Mouse (Mus musculus) midbrain, embryonic 16.5 days (tissue): ENCODE measurements around the gene Meaf6. TPM values are rescaled to one million over a fixed set of nuclear protein-coding genes. Genes with fewer than 3 reads are reported as not detected.

Experiments
- ATAC-seq: fragments of 200-750 bp; cut with Nextera tagmentation; 2 replicates; pipeline ENCODE4 v1.8.0; 2017; ENCODE audit warnings: moderate TSS enrichment
- H3K27ac ChIP-seq: fragments of 300-500 bp; sonication (generic); 2 replicates; pipeline ENCODE4 v1.5.1; 2014; ENCODE audit warnings: mild to moderate bottlenecking, low read length, mixed read lengths
- H3K27me3 ChIP-seq: fragments of 300-500 bp; sonication (generic); 2 replicates; pipeline ENCODE4 v1.6.1; 2014; ENCODE audit warnings: low read depth, low read length, mixed read lengths; ENCODE audit not compliant: control insufficient read depth, insufficient read depth
- H3K36me3 ChIP-seq: fragments of 300-500 bp; sonication (generic); 2 replicates; pipeline ENCODE4 v1.6.1; 2014; ENCODE audit warnings: mild to moderate bottlenecking, low read length, moderate library complexity, mixed read lengths; ENCODE audit not compliant: control insufficient read depth, insufficient read depth
- H3K4me1 ChIP-seq: fragments of 300-500 bp; sonication (generic); 2 replicates; pipeline ENCODE4 v1.6.1; 2014; ENCODE audit warnings: mild to moderate bottlenecking, low read length, mixed read lengths; ENCODE audit not compliant: control insufficient read depth, insufficient read depth
- H3K4me2 ChIP-seq: fragments of 300-500 bp; sonication (generic); 2 replicates; pipeline ENCODE4 v1.6.1; 2014; ENCODE audit warnings: mild to moderate bottlenecking, low read length, mixed read lengths
- H3K4me3 ChIP-seq: fragments of 300-500 bp; sonication (generic); 2 replicates; pipeline ENCODE4 v1.5.1; 2014; ENCODE audit warnings: low read depth, mild to moderate bottlenecking, low read length, moderate library complexity, mixed read lengths
- H3K9ac ChIP-seq: fragments of 300-500 bp; sonication (generic); 2 replicates; pipeline ENCODE4 v1.6.1; 2014; ENCODE audit warnings: low read depth, low read length, mixed read lengths
- H3K9me3 ChIP-seq: fragments of 300-500 bp; sonication (generic); replicated peaks from 2 replicates; pipeline ENCODE4 v1.6.1; 2014; ENCODE audit warnings: mild to moderate bottlenecking, low read length, mixed read lengths; ENCODE audit not compliant: control insufficient read depth, poor library complexity, severe bottlenecking
- WGBS: fragments of 180-500 bp; shearing (Covaris S2); extraction: QIAGEN DNeasy Blood & Tissue Kit; methylation state at CpG from one replicate; pipeline ENCODE4 v1.1.7; 2014; 5-methylcytosine and 5-hydroxymethylcytosine counted together
- polyA plus RNA-seq: library from polyadenylated mRNA; unstranded; fragments of >200 nt; fragmentation: Nextera tagmentation; extraction: Ambion mirVana; gene quantifications from 2 replicates; pipeline ENCODE4 v1.2.1, GENCODE M21; 2015

Gene Meaf6
- polyA plus RNA-seq, 1 experiment from 2014 or later: 181 TPM

DNA sequence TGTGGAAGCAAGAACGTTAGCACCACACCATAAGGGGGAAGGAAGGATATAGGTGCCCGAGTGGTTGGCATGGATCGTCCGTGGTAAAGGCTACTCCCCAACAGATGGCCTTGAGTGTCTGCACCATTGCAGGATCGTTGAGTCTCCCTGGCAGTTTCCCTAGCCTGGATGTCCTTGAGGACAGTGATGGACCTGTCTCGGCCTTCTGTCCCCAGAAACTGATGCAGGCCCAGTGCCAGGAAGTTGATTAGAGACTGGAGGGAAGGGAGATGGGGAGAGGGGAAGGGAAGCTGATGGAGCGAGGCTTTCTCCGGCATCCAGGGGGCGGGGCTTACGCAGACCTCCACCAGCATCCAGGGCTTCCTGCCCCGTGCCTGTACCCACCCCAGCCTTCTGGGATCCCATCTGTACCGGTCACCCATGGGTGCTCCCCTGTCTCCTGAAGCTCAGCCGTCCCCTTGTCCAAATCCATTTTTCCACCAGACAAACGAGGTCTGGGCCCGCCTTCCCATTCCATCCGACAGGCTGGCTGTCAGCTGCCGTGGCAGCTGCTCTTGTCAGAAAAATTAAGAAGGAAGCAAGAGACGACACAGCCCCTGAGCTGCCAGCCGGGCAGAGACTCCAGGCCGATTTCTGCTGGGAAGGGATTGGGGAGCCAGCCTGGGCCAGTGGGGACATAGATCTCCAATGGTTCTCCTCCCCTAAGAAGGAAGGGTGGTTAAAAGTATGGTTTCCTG, 73.8 kb downstream of the Meaf6 start:
- H3K4me1 ChIP-seq: peaks cover 8% of the 10 kb centered on the region; the same call in 1 of the 2 replicates
- no peak for ATAC-seq
- H3K9ac ChIP-seq: no peak overlapping the region
- no peaks in the 10 kb centered on the region for H3K27me3 ChIP-seq
- H3K9me3 ChIP-seq: no peaks in the 10 kb centered on the region
- H3K27ac ChIP-seq: no peak overlapping the region
- 53% methylated on average over 16 of the region's 20 CpGs for WGBS
- no peak overlapping the region for H3K4me2 ChIP-seq
- H3K36me3 ChIP-seq: no peaks in the 10 kb centered on the region
- H3K4me3 ChIP-seq: no peak overlapping the region

- peak; percentile 89 for ATAC-seq
- H3K4me1 ChIP-seq: peaks cover 8% of the 10 kb centered on the region; the same call in 1 of the 2 replicates
- no peaks in the 10 kb centered on the region for H3K9me3 ChIP-seq
- 6% methylated on average over 19 of the region's 19 CpGs for WGBS
- H3K4me2 ChIP-seq: peak overlapping the region; percentile 45
- no peak overlapping the region for H3K27ac ChIP-seq
- no peaks in the 10 kb centered on the region for H3K27me3 ChIP-seq
- 0 out of 2 replicates have a peak overlapping the region, but pooled peaks have one; percentile 23 for H3K9ac ChIP-seq
- peak overlapping the region; percentile 5; the same call in 1 of the 2 replicates for H3K4me3 ChIP-seq
- no peaks in the 10 kb centered on the region for H3K36me3 ChIP-seq
Observed at GRCm38 (mm10) chr4:125160320-125160950, 75.5 kb downstream of the Meaf6 start.

DNA sequence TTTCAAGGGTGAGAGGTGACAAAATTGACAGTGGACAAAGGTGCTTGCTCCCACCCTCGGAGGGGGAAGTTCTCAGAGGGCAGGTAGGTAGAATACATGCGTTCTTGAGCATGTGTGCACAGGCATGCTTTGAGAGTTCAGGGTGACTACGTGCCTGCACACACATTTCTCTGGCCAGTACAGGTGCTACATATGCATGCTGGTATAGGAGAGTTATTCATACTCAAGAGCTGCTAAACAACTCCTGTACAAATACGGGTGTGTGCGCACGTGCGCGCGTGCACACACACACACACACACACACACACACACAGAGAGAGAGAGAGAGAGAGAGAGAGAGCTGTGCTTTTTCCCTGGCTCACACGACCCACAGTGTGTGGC, 76.0 kb downstream of the Meaf6 start:
- Histone ChIP-seq H3K27me3 (no peaks in the 10 kb centered on the region), H3K4me3 (no peak overlapping the region), H3K9ac (no peak overlapping the region), H3K4me2 (no peak overlapping the region; the same call in 1 of the 2 replicates), H3K36me3 (no peaks in the 10 kb centered on the region), H3K27ac (no peak overlapping the region), H3K4me1 (peaks cover 8% of the 10 kb centered on the region; the same call in 1 of the 2 replicates), H3K9me3 (no peaks in the 10 kb centered on the region)
- 65% methylated on average over 10 of the region's 10 CpGs for WGBS
- no peak for ATAC-seq

DNA sequence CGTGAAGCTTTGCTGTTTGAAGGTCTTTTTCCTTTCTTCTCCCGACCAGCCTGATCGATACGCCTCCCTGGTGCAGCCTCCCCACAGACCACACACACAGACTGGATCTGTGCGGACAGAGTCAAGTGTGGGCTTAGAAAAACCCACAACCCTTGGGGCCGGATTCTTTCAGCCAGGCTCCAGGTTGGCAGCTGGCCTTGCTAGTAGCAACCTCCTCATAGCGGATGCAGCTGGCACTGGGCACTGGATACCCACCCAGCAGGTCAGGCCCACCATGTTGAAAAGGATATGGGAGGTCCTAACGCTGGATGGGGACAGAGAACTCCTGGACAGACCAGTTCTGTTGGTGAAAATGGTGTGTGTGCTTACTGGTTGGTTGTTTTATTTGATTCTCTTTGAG, 76.5 kb downstream of the Meaf6 start:
- ATAC-seq: no peak

DNA sequence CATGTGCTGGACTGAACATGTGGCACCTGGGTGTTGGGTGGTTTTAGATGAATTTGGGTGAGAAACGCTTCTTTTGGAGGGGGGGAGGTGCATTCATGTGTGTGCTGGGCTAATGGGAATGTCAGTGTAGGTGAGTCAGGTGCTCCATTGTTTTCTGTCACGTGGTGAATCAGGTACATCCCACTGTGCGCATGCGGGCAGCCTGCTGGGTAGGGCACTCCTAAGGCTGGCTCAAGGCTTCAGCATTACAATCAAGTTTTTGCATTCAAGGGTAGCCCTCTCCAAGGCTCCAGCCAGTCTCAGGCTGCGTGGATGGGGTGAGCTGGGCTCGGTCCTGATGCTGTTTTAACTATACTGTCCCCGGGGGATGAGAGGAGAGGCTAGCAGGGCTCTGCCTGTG, 77.8 kb downstream of the Meaf6 start:
- no peak for ATAC-seq
- H3K27ac ChIP-seq: no peak overlapping the region
- WGBS: 54% methylated on average over 7 of the region's 7 CpGs

More for the DNA sequence above, 76.5 kb downstream of the Meaf6 start:
- H3K27me3 ChIP-seq: no peaks in the 10 kb centered on the region
- H3K4me3 ChIP-seq: no peak overlapping the region
- H3K4me1 ChIP-seq: peaks cover 8% of the 10 kb centered on the region; the same call in 1 of the 2 replicates
- no peak overlapping the region for H3K9ac ChIP-seq
- no peak overlapping the region for H3K4me2 ChIP-seq
- H3K9me3 ChIP-seq: no peaks in the 10 kb centered on the region
- H3K27ac ChIP-seq: no peak overlapping the region
- 32% methylated on average over 8 of the region's 8 CpGs for WGBS
- H3K36me3 ChIP-seq: no peaks in the 10 kb centered on the region

More for the DNA sequence above, 77.8 kb downstream of the Meaf6 start:
- Histone ChIP-seq H3K9me3 (no peaks in the 10 kb centered on the region), H3K9ac (no peak overlapping the region), H3K4me2 (no peak overlapping the region), H3K4me3 (no peak overlapping the region), H3K27me3 (no peaks in the 10 kb centered on the region), H3K4me1 (peaks cover 8% of the 10 kb centered on the region; the same call in 1 of the 2 replicates), H3K36me3 (no peaks in the 10 kb centered on the region)

Other genes with a start within 250 kb of the Meaf6 start
- 39.1 and 41.6 TPM in 2 replicates for gene Yrdc, start 234.5 kb upstream of the Meaf6 start, polyA plus RNA-seq
- gene 1110065P20Rik, start 233.9 kb upstream of the Meaf6 start, polyA plus RNA-seq: 81.9 and 94.4 TPM in 2 replicates
- 10.3 and 11.0 TPM in 2 replicates for gene Maneal, start 223.0 kb upstream of the Meaf6 start, polyA plus RNA-seq
- gene Epha10, start 204.2 kb upstream of the Meaf6 start, polyA plus RNA-seq: 12.7 and 17.0 TPM in 2 replicates
- gene 9930104L06Rik, start 148.1 kb upstream of the Meaf6 start, polyA plus RNA-seq: 16.1 and 17.0 TPM in 2 replicates
- gene Cdca8, start 145.8 kb upstream of the Meaf6 start, polyA plus RNA-seq: 19.7 and 26.1 TPM in 2 replicates
- gene Rspo1, start 98.7 kb upstream of the Meaf6 start, polyA plus RNA-seq: 1.7 and 2.2 TPM in 2 replicates
- gene Gnl2, start 68.5 kb upstream of the Meaf6 start, polyA plus RNA-seq: 95.9 and 104 TPM in 2 replicates
- gene Dnali1, start 19.4 kb upstream of the Meaf6 start, polyA plus RNA-seq: 1.2 and 1.7 TPM in 2 replicates
- gene Snip1, start 18.5 kb upstream of the Meaf6 start, polyA plus RNA-seq: 23.2 and 24.8 TPM in 2 replicates
- gene Zc3h12a, start 42.7 kb downstream of the Meaf6 start, polyA plus RNA-seq: not detected in 2 replicates